Mouse (Mus musculus) ES-E14 (cell line): ENCODE results near the gene Rassf8.
A peak's percentile ranks its signal among the peaks of the same experiment; 100 is the strongest.

Experiments used
- CHD2 ChIP-seq: IDR thresholded peaks from 2 replicates; pipeline ENCODE4 v1.6.1; 2014; ENCODE audit warnings: mild to moderate bottlenecking, low read depth, low read length, inconsistent platforms
- HCFC1 ChIP-seq: IDR thresholded peaks from 2 replicates; pipeline ENCODE4 v1.6.1; 2012; ENCODE audit warnings: low read length, inconsistent platforms, borderline replicate concordance; ENCODE audit not compliant: insufficient read depth
- MAFK ChIP-seq: IDR thresholded peaks from 2 replicates; pipeline ENCODE4 v1.6.1; 2014; ENCODE audit warnings: mild to moderate bottlenecking, low read depth, low read length, inconsistent platforms; ENCODE audit not compliant: insufficient read depth
- ZC3H11A ChIP-seq: IDR thresholded peaks from 2 replicates; pipeline ENCODE4 v1.6.1; 2012; ENCODE audit warnings: low read depth, mild to moderate bottlenecking, inconsistent platforms, low read length, borderline replicate concordance
- ZNF384 ChIP-seq: IDR thresholded peaks from 2 replicates; pipeline ENCODE4 v1.6.1; 2012; ENCODE audit warnings: low read depth, low read length, inconsistent platforms

- TF ChIP-seq HCFC1, result no peak
- TF ChIP-seq ZNF384, result no peak
- peak; percentile 84 for TF ChIP-seq ZC3H11A
- no peak for TF ChIP-seq CHD2
- no peak for TF ChIP-seq MAFK
Observed at GRCm38 (mm10) chr6:145830117-145830516, 83.6 kb downstream of the Rassf8 start.
